Mouse (Mus musculus) c-Kit-positive CD71-negative TER-119-negative erythroid progenitor cells, embryonic 14.5 days (primary cell): ENCODE measurements around the gene Rab29.
"Not testable (repeated sequence)": the region's sequence is repeated elsewhere in the genome, so short reads cannot be mapped to it uniquely, and the experiment has no call there.

Experiments used
- DNase-seq: peaks from one replicate; pipeline ENCODE4 v3.0.0-alpha.2; 2013; ENCODE audit warnings: low read depth

Rab29 gene

DNA sequence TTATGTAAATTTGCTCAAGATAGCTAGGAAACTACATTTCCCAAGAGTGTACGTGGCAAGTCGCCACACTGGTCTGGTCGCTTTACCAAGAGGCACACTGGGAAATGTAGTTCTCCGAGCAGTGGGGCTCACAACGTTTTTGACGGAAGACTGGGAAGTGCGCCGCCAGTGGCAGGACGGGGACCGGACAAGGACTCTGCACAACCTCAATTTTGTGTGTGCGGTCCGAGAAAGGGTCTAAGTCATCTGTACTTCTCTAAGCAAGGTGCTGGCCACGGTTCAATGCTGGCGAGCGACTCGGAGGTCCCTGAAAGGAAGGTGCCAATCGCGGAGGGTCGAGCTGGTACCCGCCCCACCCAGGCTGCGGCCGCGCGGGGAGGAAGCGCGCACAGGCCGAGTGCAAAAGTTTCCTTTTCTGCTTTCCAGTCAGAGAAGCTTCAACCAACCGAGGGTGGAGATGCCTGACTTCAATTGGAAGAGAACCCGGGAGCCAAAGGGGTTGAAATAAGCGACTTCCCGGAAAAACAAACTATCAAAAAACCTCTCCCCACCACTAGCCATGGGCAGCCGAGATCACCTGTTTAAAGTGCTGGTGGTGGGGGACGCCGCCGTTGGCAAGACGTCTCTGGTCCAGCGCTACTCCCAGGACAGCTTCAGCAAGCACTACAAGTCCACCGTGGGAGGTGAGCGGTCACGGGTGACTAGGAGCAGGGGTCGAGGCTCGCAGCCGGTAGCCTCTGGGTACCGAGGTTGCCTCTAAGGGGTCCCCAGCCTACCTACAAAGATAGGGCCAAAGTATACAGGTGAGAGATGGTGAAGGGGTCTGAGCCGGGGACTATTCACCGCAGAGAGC lies at the start of gene Rab29:
TSS of gene Rab29 (plus strand) at position 132 of the 853 bp plus-strand sequence.
- peak; percentile 91 for DNase-seq

DNA sequence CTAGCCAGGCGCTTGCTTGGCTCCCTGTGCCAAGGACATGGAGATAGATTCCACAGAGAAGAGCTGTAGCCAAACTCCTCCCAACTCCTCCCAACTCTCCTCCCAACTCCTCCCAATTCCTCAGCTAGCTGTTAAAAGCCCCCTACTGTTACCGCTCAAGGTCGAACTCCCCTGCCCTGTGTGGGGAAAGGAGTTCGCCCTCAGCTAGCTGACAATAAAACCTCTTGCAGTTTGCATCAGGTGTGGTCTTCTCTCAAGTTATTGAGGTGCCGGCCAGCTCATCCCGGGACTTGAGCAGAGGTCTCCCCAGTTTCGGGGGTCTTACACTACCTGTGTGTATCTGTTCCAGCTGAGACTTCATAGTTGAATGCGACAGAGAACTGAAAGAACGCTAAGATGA lies 46.7 kb upstream of the Rab29 start:
- not testable (repeated sequence) for DNase-seq

DNA sequence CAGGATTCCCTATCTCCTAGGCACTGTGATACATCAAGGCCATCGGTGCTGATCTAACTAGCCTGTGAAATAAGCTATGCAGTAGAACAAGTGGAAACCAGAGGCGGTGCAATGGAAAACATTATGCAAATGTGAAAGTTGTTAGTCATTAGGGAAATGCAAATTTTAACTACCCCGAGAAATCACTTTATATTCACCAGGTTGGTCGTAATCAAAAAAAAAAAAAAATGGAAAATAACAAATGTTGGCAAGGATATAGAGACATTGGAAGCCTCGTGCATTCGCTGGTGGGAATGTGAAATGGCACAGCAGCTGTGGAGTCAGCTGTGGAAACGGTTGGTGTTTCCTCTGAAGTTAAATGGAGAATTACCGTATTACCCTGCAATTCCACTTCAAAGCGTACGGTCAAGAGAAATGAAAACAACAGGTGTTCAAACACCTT lies 46.1 kb upstream of the Rab29 start:
- no peak for DNase-seq

DNA sequence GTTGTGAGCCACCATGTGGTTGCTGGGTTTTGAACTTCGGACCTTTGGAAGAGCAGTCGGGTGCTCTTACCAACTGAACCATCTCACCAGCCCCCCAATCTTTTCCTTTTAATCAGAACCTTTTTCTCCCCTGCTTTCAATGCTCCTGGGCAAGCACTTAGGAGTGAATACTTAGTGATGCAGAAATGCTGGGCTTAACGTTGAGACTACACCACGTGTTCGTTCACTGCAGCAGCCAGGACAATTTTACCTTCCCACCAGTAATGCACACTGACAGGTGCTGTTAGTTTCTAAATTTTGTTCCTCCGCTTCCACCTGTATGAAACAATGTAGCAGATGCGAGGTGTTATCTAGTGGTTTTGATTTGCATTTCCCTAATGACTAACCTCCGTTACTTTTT lies 44.7 kb upstream of the Rab29 start:
- no peak for DNase-seq

DNA sequence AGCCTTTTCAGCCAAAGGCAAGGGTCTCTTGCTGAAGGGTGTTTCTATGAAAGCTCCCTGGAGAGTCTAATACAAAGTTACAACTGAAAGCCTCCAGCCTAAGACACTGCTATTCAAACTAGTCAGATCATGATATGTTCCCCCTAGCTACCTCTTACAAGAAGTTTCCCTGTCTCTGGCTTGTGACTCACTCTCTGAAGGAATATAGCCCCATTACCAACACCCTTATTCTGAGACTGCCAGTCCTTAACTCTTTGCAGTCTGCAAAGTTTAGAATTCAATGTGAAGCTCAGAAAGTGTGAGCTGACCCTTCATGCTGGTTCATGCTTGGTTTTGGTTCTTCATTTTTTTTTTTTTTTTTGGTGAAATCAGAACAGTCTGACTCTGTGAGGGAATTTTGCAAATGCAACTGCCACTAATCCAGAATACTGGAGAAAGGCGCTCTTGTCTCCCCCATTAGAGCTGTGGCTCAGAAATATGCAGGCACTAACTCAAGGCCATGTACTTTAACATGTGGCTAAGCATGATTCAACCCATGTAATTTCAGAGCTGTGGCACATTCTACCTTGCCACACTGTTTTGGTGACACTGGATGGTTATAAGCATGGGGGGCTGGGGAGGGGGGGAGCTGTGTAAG lies 44.0 kb upstream of the Rab29 start:
- no peak for DNase-seq

DNA sequence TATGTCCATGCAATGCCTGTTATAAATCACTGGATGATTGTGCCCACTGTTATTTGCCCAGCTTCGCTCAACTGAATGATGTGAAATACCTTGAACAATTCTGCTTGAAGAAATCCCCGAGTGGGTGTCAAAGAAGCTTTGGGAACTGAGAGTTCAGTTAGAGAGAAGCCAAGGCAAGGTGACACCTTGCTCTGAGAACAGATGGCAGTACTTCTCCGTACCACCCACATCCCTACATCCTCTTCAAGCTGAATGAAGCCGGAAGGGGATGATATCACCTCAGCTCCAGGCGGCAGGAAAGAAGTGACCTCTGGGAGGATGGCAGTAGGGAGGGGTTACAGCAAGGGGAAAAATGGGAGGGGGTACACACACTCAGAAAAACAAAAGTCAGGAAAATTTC lies 43.5 kb upstream of the Rab29 start:
- no peak for DNase-seq

DNA sequence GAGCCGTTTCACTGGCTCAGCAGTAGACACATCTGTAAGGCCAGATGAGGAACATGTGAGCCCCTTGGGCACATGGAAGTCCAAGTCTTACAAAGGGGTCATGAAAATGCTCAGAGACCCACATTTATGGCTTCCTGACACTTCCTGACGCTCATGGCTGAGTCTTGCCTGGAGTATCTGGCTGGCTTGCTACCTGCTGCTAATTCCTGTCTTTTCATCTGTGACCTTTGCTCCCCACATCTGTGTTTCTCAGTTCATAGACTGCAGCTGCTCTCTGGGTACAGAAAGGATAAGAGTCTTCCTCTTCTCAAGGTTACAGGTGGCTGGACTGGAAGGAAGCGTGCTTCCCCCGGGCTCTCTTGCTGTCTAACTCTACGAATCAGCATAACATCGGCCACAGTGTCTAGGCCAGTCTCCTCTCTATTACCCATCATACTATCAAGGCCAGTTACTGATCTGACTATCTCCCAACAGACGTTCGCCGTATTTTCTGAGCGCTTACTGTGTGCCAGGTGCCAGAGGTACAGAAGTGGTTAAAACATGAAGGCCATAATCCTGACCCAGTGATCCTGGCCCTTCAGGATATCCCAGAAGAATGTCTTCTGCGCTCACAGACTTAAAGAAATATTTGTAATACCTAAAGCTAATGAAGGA lies 42.4 kb upstream of the Rab29 start:
- no peak for DNase-seq

DNA sequence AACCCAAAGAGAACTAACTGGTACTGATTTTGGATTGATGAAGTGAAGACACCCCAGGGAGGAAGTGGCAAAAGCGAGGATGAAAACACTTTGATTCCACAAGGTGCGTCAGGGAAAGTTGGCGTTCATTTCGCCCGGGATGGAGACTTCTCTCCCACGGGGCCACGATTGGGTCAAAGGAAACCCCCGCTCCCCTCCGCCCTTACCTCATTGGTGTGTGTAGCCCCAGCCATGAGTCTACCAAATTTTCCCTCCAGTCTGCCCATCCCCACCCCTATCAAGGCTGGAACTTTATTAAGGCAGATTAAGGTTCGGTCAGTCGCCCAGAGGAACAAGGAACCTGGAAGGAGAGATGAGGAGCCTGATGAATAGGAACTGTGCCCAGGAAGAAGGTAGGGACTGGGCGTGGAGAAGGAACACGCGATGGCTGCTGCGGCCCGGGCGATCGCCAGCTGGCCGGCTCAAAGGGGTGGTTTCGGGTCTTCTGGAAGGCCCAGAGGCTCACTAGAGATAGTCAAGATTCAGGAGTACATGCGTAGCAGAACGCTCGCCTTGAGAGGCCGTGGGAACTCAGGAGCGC lies 39.7 kb upstream of the Rab29 start, which contains the start of gene Slc41a1:
TSS of gene Slc41a1 (plus strand) at position 287 of the 580 bp plus-strand sequence.
- DNase-seq = no peak

DNA sequence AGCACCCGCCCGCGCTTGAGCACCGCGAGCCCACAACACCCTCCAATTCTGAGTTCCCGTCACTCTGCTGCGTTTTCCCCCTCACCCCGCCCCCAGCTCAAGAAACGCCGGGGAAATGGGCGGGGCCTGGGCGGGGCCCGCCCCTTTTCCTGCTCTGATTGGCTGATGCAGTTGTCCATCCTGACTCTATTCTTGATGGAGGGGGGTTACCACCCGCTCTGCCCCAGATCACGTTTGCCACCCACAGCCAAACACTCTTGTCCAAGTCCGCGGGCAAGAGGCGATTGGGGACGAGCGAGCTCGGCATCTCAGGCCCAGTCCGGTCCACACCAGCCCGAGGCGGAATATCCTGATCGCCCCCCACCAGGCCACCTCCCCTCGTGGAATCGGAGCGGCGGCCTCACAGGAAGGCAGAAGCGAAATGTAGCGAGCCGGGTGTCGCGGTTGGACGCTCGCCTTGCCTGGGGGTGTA lies 39.2 kb upstream of the Rab29 start:
- peak; percentile 92 for DNase-seq

DNA sequence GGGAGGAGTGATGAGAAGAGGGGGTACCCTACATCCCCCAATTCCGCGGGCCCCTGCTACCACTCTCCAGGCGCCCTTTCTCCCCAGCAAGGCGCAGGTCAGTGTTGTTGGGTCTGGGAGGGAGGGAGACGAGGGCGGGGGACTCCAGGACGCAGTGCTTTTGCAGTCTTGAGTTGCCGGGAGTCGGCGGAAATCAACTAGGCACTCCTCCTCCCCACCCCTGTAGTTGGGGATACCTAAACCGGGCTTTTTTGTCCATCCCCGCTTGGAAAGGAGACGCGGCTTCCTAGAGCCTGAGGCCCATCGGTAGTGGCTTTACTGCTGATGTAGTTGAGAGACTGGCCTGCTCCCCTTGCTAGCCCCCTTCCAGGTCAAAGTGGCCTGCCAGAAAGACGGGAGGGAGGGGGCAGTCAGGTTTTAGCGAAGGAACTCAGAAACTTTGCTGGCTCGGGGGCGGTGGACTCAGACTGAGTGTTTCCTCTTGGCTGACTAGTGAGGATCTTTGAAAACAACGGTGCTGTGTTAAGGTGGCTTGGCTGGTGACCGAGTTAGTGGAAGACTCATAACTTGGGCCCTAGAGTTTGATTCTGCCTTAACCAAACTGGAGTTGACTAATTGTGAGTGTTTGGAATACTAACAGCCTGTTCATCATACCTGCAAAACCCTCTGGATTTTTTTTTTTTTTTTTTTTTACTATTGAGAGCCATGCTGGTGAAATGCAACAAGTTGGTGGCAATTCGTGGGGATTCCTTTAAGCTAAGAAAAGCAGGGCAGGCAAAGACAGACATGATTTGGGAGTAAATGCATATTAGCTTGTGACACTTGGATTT lies 38.5 kb upstream of the Rab29 start:
- DNase-seq = peak; percentile 23

DNA sequence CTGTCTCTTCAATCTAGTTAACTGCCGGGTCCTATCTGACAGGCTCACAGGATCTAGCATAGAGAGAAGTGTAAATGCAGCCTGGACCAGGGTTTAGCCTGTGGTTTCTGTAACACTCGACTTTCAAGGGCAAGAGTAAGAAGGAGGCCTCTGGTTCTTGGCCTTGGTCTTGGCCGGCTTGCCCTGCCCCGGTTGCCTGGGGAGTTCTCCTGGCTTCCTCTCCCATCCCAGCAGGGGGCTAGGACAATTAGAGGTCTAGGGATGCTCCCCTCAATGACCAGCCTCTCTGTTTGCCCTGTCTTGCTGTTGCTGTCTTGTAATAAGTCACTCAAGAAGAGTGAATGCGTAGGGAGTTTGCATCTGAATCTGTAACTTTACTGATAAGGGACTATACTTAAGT lies 37.7 kb upstream of the Rab29 start:
- DNase-seq = no peak

DNA sequence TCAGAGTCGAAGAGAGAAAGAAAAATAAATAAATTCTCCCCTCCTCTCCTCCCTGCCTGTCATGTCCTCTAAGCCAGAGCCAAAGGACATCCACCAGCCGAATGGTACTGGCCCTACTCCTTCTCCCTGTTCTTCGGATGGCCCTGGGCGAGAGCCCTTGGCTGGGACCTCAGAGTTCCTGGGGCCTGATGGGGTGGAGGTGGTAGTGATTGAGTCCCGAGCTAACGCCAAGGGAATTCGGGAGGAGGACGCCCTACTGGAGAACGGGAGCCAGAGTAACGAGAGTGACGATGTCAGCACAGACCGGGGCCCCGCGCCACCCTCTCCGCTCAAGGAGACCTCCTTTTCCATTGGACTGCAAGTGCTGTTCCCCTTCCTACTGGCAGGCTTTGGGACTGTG lies 36.5 kb upstream of the Rab29 start:
- no peak for DNase-seq

DNA sequence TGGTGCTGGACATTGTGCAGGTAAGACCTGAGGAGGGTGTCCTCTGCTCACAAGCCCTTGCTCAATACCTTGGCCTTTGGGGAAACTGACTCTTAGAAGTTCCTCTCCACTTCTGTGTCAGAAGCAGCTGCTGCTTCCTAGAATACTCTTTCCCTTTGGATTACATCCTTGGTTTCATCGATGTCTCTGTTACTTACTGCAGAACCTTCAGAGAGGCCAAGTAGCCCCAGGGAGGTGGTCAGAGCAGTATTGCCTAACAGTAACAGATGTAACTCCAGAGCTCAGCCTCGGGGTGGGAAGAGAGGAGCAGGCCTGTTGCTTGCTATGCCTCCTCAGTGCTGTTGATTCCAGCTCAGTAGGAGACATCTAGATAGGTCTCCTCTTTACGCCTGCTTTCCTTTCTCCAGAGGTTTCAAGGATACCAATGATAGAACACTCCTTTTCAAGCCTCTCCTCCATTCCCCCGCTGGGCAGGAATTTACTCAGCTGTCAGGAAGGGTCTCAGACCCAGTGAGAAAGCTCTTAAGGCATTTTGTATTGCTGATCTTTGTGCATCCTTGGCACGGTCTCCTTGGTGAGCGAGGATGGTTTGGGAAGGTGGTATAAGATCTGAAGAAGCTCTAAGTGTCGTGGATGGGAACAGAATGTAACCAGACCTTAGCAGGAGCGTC lies 35.9 kb upstream of the Rab29 start:
- no peak for DNase-seq

DNA sequence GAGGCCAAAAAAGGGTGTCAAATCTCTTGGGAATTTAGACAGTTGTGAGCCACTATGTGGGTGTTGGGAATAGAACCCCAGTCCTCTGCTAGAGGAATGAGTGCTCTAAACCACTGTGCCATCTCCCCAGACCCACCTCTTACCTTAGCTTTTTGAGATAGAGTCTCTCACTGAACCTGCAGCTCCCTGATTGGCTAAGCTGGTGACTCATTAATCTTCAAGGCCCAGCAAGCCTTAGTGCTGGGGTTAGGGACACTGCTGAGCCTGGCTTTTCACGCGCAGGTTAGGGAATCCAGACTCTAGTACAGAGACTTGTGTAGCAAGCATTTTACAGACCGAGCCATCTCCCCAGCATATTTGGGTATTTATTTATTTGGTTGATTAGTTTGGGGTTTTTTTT lies 30.0 kb upstream of the Rab29 start:
- DNase-seq = no peak

DNA sequence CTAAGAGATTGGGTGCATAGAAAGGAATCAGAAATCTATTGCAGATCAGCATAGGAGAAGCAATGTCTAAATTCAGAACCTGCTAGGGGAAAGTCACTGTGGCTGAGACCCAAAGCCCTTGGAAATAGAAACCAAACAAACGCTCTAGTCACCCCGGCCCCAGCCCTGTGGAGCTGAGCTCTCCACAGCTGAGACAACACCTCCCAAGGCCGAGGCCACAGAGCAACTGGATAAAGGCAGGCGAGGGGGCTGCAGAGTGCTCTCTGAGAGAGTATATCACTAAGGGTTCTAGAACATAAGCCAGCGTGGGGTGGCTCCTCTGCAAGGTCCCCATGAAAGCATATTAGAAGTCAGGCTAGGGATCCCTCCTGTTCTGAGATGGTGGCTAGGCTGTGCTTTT lies 28.5 kb upstream of the Rab29 start:
- DNase-seq = no peak

DNA sequence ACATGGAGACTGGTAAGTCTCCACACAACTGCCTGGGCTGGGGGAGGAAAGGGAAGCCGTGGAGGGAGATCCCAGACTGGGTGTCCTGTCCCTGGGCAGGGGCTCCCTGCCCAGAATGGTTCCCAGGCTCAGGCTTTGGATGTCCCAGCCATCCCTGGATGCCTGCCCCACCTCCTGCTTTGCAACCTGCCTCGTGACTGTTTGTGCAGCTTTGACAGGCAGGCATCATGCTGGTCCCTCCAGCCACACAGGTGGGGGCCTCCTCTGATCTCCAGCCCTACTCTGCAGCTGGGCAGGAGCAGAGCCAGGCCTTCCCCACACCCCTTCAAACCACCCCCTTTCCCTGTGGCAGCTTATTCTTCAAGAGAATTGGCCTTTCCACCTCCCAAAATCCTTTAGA lies 27.7 kb upstream of the Rab29 start:
- no peak for DNase-seq

DNA sequence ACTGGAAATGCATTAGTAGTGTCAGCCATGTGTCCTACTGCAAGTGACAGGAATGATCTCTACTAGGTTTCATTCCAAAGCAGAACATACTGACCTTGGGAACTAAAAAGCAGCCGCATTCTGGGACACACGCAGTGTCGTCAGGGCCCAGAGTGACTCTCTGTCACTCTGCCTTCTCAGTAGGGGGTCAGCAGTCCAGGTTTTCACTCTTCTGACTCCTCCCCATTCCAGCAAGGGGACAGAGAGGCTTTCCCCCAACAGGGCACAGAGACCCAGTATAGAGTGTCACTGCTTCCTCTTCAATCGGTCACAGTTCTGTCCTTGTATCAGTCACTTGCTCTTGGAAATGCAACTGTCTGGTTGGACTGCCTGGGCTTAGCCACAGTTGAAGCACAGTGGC lies 24.8 kb upstream of the Rab29 start:
- DNase-seq = no peak

DNA sequence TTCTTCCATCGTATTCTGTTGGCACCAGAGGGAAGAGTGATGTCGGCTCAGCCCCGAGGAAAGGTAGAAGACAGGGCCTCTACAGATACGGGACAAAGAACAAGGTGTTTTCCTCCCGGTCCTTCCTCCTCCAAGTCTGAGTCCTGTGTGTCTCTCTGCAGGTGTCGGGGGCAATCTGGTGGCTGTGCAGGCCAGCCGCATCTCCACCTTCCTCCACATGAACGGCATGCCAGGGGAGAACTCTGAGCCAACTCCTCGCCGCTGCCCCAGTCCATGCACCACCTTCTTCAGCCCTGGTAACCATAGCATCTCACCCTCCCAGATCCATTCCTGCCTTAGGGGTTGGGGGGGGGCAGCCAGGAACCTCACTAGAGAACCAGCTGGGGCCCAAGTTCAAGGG lies 23.3 kb upstream of the Rab29 start:
- DNase-seq = no peak

DNA sequence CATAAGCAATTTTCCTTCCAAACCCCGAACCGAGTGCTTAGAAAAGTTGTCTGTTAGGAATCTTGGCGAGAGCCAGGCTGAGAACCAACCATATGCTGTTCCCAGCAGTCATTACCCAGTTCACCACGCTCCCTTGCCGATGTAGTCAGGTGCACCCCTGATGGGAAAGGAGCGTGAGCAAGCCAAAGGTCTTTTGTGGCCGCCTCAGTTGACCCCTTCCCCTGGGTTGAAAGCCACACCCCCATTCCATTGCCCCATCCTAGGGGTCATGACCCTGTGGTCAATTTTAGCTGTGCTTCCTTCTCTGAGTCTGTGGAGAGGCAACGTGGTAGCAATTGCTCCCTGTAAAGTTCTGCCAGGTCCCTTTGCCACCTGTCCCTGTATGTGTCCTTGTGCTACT lies 22.1 kb upstream of the Rab29 start:
- no peak for DNase-seq

DNA sequence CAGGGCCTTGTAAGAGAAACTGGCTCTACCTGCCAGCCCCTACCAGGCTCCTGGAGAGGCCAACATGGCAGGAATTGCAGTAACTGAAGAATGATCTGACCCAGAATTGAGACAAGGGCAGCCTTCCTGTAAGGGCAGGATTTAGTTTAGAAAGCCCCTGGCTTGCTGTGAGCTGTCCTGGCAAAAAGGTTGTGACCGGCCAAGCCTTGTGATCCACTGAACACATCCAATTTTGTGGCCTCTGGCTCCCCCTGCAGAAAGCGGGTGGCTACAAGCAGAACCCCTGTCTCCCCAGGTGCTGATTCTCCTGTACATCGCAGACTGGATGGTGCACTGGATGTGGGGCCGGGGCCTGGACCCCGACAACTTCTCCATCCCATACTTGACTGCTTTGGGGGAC lies 20.8 kb upstream of the Rab29 start:
- no peak for DNase-seq

DNA sequence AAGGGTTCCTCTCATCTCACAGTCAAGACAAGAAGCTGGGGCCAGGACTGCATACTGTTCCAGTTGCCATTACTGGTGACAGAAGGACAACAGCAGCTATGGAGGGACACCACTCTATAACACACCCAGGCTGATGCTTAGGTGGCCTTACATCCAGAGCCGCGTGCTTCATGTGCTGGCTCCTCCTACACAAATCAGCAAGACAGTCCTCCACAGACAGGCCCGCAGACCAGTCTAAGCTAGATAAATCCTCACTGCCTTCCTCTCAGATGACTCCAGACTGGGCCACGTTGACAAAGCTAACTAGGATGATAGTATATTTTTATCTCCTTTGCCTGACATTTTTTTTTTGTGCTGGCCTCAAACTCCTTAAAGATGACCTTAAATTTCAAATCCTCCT lies 5.2 kb upstream of the Rab29 start:
- DNase-seq = no peak
